Mouse (Mus musculus): ENCODE data around the gene Kcne2.
A peak's percentile ranks its signal among the peaks of the same experiment; 100 is the strongest.

Gene Kcne2

DNA sequence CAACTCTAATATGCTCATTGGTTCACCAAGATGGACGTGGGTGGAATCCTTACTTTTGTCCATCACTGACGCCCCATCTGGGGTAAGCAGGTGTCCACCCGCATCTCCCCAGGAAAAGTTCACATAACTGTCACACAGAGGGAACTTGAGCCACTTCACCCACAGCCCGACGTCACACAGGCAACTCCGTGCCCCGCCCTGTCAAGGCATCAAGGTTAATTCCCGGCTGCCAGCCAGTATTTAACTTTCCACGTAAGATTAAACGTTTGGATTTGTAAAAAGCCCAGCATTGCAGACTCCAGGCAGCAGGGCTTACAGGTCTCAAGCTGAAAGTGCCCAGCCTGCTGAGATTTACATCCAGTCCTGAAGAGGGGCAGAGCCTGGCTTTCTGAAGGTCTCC is at the start of gene Kcne2:
Kcne2 (plus strand) TSS at position 289 of the 400 bp plus-strand sequence.
- DNase-seq (ENCODE audit: low read depth, low spot score) = no peak

- DNase-seq (ENCODE audit: low read depth, low spot score) = no peak
These were observed 46.3 kb upstream of the Kcne2 start for GRCm38 (mm10) chr16:92245909-92246308.

GRCm38 (mm10) chr16:92246974-92247373 is 45.2 kb upstream of the Kcne2 start:
- no peak for DNase-seq (ENCODE audit: low read depth, low spot score)

- no peak for DNase-seq (ENCODE audit: low read depth, low spot score)
These were observed 44.5 kb upstream of the Kcne2 start for GRCm38 (mm10) chr16:92247700-92248099.

DNA sequence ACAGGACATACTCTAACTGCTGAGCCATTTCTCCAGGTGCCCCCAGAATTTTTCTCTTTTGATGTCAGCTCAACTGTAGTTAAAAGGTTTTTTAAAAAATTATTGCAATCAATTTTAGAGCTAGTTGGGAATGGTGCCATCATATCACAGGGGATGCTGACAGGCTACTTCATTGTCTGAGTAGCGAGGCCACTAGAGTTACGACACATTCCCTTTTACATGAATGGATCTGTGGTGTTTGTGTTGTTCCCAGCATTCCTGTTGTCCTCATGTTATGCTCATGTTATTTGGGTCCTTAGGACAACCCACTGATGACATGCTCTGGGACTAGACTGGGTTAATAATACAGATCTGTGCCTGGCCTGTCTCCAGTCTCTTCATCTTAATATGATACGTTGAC is 42.5 kb upstream of the Kcne2 start:
- no peak for DNase-seq (ENCODE audit: low read depth, low spot score)

DNA sequence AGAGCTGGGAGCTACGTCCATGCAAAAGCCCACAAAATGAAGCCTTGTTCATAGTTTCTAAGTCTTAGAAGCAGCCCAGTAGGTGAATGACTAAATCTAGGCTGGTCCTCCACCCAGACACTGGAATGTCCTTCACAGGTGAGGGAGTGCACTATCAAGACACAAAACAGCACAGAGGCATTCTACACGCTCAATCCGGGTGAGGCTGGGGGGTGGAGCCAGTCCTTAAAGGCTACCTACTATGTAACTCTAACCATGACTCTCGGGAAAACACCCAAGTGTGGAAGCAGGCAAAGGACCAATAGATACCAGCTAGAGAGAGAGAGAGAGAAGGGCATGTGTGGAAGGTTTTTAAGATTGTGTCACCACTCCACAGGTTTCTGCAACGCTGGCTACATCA is 41.7 kb upstream of the Kcne2 start:
- no peak for DNase-seq (ENCODE audit: low read depth, low spot score)

- DNase-seq (ENCODE audit: low read depth, low spot score) = no peak
These were observed 37.9 kb upstream of the Kcne2 start for GRCm38 (mm10) chr16:92254316-92254715.

DNA sequence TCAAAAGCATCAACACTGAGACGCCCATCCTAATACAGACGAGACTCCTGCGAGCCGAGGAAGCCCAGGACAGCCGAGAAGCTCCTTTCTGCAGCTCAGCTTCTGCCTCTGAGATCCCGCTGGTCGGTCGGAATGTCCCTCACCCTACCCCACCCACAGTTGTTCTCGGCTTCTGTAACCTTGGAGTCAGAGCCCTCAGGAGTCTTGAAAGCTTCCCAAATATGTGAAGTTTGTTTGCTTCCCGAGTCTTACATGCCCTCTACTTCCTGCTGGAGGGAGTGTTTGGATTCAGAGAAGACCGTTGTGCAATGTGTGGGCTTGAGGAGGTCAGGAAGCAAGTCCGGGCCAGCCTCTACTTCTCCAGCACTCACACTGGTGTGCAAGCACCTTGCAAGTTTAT is 24.3 kb upstream of the Kcne2 start:
- DNase-seq (ENCODE audit: low read depth, low spot score) = no peak

DNA sequence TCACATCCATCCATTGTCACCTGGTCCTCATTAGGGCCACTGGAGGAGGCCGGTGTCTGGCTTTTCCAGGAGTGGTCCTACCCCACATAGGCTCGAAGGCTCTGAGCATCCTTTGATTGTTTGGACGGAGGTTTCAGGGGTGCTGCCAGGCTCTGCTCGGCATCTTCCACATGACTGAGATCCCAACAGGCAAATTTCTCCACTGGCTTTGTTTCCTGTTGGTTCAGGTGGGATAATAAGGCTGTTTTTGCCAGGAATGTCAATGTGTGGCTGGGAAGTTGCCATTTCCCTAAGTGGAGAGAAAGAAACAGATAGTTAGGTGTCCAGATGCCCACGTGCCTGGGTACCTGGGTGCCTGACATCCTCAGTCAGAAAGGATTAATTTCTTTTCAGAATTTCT is 17.7 kb upstream of the Kcne2 start:
- no peak for DNase-seq (ENCODE audit: low read depth, low spot score)

GRCm38 (mm10) chr16:92275526-92275925 is 16.7 kb upstream of the Kcne2 start:
- no peak for DNase-seq (ENCODE audit: low read depth, low spot score)

- DNase-seq (ENCODE audit: low read depth, low spot score) = no peak
These were observed 9.5 kb upstream of the Kcne2 start for GRCm38 (mm10) chr16:92282671-92283070.

GRCm38 (mm10) chr16:92285068-92285467 is 7.1 kb upstream of the Kcne2 start:
- DNase-seq (ENCODE audit: low read depth, low spot score) = no peak

GRCm38 (mm10) chr16:92286609-92287008 is 5.6 kb upstream of the Kcne2 start:
- peak; percentile 57 for DNase-seq (ENCODE audit: low read depth, low spot score)

DNA sequence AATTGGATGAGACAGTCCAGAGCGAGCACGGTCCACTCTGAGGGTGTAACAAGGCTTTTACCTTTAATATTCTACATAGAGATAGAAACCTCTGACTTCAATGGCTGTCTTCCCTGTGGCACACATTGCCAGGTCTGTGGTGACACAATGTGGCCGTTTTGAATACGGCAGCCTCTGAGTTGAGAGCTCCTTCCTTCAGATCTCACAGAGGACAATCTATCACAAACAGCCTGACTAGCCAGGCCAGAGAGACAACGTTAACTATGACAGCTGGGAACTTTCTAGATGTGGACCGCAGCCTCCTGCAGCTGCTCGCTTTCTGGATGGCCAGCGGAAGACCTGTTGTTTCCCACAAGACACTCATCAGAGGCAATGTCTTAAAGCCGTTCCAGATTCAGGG is 3.4 kb upstream of the Kcne2 start:
- DNase-seq (ENCODE audit: low read depth, low spot score) = no peak

DNA sequence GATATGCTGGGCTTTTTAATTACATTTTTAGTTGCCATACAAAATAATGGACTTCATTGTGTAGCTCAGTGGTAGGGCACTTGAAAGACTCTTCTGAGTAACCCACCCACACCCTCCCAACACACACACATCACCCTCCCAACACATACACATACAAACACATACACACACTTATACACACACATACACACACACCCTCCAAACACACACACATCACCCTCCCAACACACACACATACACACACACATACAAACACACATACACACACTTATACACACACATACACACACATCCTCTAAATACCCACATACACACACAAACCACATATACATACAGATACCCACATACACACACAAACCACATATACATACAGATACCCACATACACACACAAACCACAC is 2.1 kb upstream of the Kcne2 start:
- no peak for DNase-seq (ENCODE audit: low read depth, low spot score)

- DNase-seq (ENCODE audit: low read depth, low spot score) = no peak
These were observed 2.2 kb downstream of the Kcne2 start for GRCm38 (mm10) chr16:92294267-92294970.

GRCm38 (mm10) chr16:92295328-92295727 is 3.1 kb downstream of the Kcne2 start:
- no peak for DNase-seq (ENCODE audit: low read depth, low spot score)

GRCm38 (mm10) chr16:92300649-92301411 is 8.6 kb downstream of the Kcne2 start, which contains the start of gene Smim11:
Smim11 (plus strand) TSS chr16:92301286.
- DNase-seq (ENCODE audit: low read depth, low spot score) = peak; percentile 99

DNA sequence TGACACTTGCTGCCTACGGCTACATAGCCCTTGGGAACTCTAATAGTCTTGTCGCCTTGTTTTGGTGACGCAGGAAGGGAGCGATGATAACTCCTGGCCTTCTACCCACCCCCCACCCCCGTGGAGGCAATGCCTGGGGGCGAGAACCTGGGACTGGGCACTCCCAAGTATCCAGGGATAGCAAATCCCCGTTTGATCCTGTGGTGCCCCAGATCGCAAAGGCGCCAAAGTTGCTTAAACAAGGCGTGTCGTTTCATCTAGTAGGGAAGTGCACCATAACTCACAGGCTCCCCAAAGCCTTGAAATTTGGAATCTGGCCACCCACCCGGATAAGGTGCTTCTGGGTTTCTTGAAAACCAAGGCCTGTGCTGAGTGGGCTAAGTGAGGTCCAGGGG is 9.2 kb downstream of the Kcne2 start:
- DNase-seq (ENCODE audit: low read depth, low spot score) = no peak

GRCm38 (mm10) chr16:92301989-92302388 is 9.8 kb downstream of the Kcne2 start:
- DNase-seq (ENCODE audit: low read depth, low spot score) = peak; percentile 24

GRCm38 (mm10) chr16:92302506-92302905 is 10.3 kb downstream of the Kcne2 start:
- no peak for DNase-seq (ENCODE audit: low read depth, low spot score)

GRCm38 (mm10) chr16:92305519-92305918 is 13.3 kb downstream of the Kcne2 start:
- DNase-seq (ENCODE audit: low read depth, low spot score) = no peak

DNA sequence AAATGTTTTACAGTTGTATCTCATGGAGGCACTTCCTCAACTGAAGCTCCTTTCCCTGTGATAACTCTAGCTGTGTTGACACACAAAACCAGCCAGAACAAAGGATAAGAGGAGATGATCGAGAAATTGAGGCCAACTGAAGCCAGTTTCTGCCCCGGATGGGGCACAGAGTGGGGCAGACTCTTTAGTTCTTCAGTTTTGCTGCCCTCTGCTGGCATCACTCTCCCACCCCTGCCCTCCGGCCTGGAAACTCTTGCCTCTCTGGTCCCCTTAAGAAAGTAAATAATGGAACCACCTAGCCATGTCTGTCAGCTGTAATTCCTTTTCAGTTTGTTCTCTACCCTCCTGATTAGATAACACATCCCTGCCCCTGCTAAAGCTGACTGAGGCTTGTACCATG is 15.8 kb downstream of the Kcne2 start:
- no peak for DNase-seq (ENCODE audit: low read depth, low spot score)

Measured in telencephalon, adult 2 months (tissue).